Mouse (Mus musculus) neural tube, embryonic 12.5 days (tissue): ENCODE results near the gene Sin3b. TPM values are rescaled to one million over a fixed set of nuclear protein-coding genes. Genes with fewer than 3 reads are reported as not detected.
"Not testable (repeated sequence)": the region's sequence is repeated elsewhere in the genome, so short reads cannot be mapped to it uniquely, and the experiment has no call there.

Experiments used
- ATAC-seq: fragments of 200-750 bp; cut with Nextera tagmentation; 2 replicates; pipeline ENCODE4 v1.8.0; 2017; ENCODE audit warnings: low read depth, mild to moderate bottlenecking, moderate TSS enrichment, moderate library complexity; ENCODE audit not compliant: low FRiP score
- H3K27ac ChIP-seq: fragments of 300-500 bp; sonication (generic); 2 replicates; pipeline ENCODE4 v1.5.1; 2016
- H3K27me3 ChIP-seq: fragments of 300-500 bp; sonication (generic); replicated peaks from 2 replicates; pipeline ENCODE4 v1.6.1; 2016; ENCODE audit warnings: mild to moderate bottlenecking
- H3K36me3 ChIP-seq: fragments of 300-500 bp; sonication (generic); 2 replicates; pipeline ENCODE4 v1.6.1; 2016; ENCODE audit warnings: mild to moderate bottlenecking
- H3K4me1 ChIP-seq: fragments of 300-500 bp; sonication (generic); 2 replicates; pipeline ENCODE4 v1.6.1; 2016
- H3K4me2 ChIP-seq: fragments of 300-500 bp; sonication (generic); replicated peaks from 2 replicates; pipeline ENCODE4 v1.6.1; 2016; ENCODE audit warnings: mild to moderate bottlenecking
- H3K4me3 ChIP-seq: fragments of 300-500 bp; sonication (generic); 2 replicates; pipeline ENCODE4 v1.5.1; 2016
- H3K9ac ChIP-seq: fragments of 300-500 bp; sonication (generic); 2 replicates; pipeline ENCODE4 v1.6.1; 2016; ENCODE audit warnings: mild to moderate bottlenecking
- H3K9me3 ChIP-seq: fragments of 300-500 bp; sonication (generic); 2 replicates; pipeline ENCODE4 v1.6.1; 2016; ENCODE audit warnings: mild to moderate bottlenecking
- WGBS: fragments of 180-500 bp; shearing (Covaris S2); methylation state at CpG from one replicate; pipeline ENCODE4 v1.1.7; 2016; 5-methylcytosine and 5-hydroxymethylcytosine counted together
- polyA plus RNA-seq: library from polyadenylated mRNA; unstranded; fragments of >200 nt; fragmentation: Nextera tagmentation; extraction: Ambion mirVana; gene quantifications from 2 replicates; pipeline ENCODE4 v1.2.1, GENCODE M21; 2016

Sin3b gene
- polyA plus RNA-seq = 142 and 158 TPM in 2 replicates

DNA sequence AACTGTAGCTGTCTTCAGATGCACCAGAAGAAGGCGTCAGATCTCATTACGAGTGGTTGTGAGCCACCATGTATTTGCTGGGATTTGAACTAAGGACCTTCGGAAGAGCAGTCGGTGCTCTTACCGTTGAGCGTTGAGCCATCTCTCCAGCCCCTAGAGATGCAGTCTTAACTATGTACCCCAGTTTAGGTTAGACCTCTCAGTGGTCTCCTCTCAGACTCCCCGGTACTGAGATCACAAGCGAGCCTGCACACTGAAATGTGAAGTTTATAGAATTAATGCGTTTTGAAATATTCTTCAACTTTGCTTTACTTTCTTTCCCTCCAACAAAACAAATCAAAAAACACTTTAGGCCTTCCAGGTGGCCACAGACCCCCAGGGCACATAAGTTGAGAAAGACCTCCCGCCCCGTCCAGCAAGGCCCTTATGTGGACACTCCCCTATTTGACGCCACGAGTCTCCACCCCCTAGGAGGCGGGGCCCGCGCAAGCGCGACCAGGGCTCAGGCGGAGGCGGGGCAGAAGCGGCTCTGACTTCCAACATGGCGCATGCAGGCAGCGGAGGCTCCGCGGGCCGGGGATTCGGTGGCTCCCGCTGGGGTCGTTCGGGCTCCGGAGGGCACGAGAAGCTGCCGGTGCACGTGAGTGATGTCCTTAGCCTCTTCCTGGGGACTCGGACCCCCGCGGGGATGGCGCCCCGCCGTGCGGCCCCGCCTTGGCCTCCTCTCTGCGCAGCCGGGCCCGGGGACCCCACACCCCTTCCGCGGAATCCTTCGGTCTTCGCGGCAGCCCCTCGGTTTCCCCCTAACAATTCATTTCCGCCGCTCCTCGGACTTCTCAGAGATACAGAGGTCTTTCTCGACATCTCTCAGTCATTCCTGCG is at the start of gene Sin3b:
Sin3b (plus strand) TSS at position 517 of the 882 bp plus-strand sequence.
- H3K9ac ChIP-seq = peak within 1 kb of the TSS; percentile 95
- peaks cover 35% of the 10 kb centered on the region for H3K36me3 ChIP-seq
- H3K9me3 ChIP-seq = no peaks in the 10 kb centered on the region
- no peaks in the 10 kb centered on the region for H3K27me3 ChIP-seq
- peaks cover 10% of the 10 kb centered on the region for H3K4me1 ChIP-seq
- no peak within 1 kb of the TSS for H3K27ac ChIP-seq
- 14% methylated on average over 56 of the region's 56 CpGs for WGBS
- H3K4me2 ChIP-seq = peak within 1 kb of the TSS; percentile 96
- peak; percentile 99 for ATAC-seq
- H3K4me3 ChIP-seq = peak within 1 kb of the TSS; percentile 99

DNA sequence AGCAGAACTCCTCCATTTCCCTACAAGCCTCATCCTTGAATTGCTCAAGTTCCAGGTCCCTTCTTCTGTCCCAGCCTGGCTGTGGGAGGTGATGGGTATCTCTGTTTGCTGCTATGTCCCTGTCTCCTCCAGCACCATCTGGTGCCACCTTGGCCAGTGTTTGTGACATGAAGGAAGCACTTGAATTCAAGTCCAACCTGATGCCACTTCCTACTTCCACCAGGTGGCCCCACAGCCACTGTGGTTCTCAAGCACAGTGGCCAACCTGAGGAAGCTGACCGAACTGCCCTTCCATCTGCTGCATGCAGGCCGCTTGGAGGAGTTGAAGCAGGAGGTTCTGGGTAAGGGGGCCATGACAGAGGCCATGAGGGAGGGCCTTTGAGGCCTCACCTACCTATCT is 48.9 kb upstream of the Sin3b start:
- no peak for ATAC-seq

DNA sequence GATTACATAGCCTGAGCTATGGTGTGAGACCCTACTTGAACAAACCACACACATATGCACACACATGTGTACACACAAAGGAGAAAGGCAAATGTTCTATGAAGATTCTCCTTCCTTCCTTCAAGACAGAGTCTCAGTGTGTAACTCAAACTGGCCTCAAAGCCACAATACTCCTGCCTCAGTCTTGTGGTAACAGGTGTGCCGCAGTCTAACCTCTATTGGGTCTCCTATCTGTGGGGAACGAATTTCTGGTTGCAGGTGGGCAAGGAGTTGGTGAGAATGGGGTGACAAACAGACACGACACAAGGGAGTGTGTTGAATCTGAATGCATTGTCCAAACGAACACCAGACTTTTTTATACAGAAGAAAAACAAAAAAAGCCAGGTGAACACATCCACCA is 46.6 kb upstream of the Sin3b start:
- H3K9ac ChIP-seq = no peak overlapping the region
- WGBS = 64% methylated on average over 4 of the region's 4 CpGs
- no peaks in the 10 kb centered on the region for H3K9me3 ChIP-seq
- H3K4me3 ChIP-seq = no peak overlapping the region
- H3K27me3 ChIP-seq = no peaks in the 10 kb centered on the region
- no peak overlapping the region for H3K4me2 ChIP-seq
- ATAC-seq = no peak
- H3K4me1 ChIP-seq = no peaks in the 10 kb centered on the region
- H3K36me3 ChIP-seq = no peaks in the 10 kb centered on the region
- no peak overlapping the region for H3K27ac ChIP-seq

More for the DNA sequence above, 48.9 kb upstream of the Sin3b start:
- Histone ChIP-seq H3K27me3 (no peaks in the 10 kb centered on the region), H3K4me1 (no peaks in the 10 kb centered on the region), H3K9me3 (no peaks in the 10 kb centered on the region), H3K4me3 (no peak overlapping the region), H3K4me2 (no peak overlapping the region), H3K9ac (no peak overlapping the region), H3K36me3 (no peaks in the 10 kb centered on the region), H3K27ac (no peak overlapping the region)
- WGBS = 93% methylated on average over 2 of the region's 2 CpGs

DNA sequence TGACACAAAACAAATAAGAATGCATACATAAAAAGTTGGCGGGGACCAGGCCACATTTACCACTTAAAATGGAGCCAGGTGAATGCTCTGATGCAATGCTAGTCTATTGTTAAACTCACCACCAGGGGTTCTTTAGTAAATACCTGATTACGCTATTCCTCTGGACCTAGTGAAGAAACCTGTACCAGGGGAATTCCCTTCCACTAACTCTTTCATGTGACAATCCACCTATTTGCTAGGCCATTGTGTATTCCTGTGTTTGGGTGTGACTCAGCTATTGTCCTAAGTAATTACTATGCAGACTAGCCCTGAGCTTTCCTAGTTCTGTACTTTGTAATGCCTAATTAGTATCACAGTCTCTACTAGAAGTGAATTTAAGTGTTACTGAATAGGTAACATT is 46.2 kb upstream of the Sin3b start:
- H3K36me3 ChIP-seq, H3K4me1 ChIP-seq, H3K27ac ChIP-seq, H3K9ac ChIP-seq, ATAC-seq, H3K4me3 ChIP-seq, H3K4me2 ChIP-seq, H3K27me3 ChIP-seq, H3K9me3 ChIP-seq: not testable (repeated sequence)
- 57% methylated on average over 2 of the region's 2 CpGs for WGBS

DNA sequence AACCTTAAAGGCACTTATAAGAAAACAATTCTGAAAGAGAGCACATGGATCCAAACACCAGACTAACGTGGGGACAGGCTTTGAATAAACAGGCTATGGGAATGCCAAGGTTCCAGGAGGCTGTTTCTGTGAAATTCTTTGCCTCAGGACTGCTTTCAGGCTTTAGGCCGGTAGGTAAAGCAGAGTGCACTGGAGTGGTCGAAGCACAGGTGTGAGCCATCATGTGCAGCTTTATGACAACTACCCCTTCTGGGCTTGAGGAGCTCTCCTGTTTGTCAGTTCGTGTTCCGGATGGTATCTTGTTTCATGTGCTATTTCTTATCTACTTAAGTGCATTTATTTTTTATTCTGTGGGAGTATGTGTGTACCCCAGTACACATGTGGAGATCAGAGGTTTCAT is 45.8 kb upstream of the Sin3b start:
- H3K27ac ChIP-seq = no peak overlapping the region
- H3K9me3 ChIP-seq = no peaks in the 10 kb centered on the region
- no peak overlapping the region for H3K9ac ChIP-seq
- H3K36me3 ChIP-seq = no peaks in the 10 kb centered on the region
- H3K4me2 ChIP-seq = no peak overlapping the region
- no peaks in the 10 kb centered on the region for H3K27me3 ChIP-seq
- WGBS = 76% methylated on average over 5 of the region's 5 CpGs
- no peak for ATAC-seq
- no peaks in the 10 kb centered on the region for H3K4me1 ChIP-seq
- H3K4me3 ChIP-seq = no peak overlapping the region

DNA sequence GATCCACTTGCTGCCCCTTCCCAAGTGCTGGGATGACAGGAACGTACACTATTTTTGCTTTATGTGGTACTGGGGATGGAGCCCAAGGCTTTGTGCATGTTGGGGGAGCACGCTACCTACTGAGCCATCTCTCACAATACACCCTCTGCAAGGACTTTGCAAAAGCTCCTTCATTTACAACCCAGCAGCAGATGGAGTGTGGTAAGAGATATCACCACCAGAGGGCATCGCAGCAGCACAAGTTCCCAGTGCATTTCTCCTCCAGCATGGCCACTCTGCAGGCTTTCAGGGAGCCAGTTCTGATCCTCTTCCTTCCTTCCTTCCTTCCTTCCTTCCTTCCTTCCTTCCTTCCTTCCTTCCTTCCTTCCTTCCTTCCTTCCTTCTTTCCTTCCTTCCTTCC is 43.0 kb upstream of the Sin3b start:
- no peak overlapping the region for H3K9ac ChIP-seq
- H3K4me2 ChIP-seq = no peak overlapping the region
- no peaks in the 10 kb centered on the region for H3K4me1 ChIP-seq
- WGBS = 11% methylated on average over 3 of the region's 3 CpGs
- H3K4me3 ChIP-seq = no peak overlapping the region
- H3K27ac ChIP-seq = no peak overlapping the region
- no peaks in the 10 kb centered on the region for H3K27me3 ChIP-seq
- H3K9me3 ChIP-seq = no peaks in the 10 kb centered on the region
- ATAC-seq = peak; percentile 70; the same call in 1 of the 2 replicates
- no peaks in the 10 kb centered on the region for H3K36me3 ChIP-seq

DNA sequence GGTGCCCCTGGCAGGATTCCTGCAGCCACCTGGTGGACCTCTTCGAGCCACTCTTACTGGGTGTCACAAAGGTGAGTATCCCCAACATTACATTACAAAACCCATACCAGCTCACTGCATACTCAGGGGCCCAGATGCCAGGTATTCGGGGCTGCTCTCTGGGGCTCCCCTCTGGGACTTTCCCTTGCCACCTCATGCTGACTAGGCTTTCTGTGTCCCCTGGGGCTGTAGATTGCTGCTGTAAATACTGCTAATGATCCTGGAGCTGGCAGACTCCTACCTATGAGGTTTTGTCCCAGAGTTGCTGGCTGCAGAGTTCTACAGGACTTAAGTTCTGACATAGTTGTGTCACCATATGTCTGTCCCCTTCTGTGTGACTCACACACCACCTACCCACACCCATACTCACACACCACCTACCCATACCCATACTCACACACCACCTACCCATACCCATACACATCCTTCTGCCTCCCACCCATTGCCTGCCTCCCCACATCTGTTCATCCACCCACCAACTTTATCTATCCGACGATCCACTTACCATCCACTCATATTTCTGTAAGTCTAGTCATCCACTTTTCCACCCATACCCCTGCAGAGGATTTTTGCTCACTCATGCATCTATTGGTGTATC is 40.9 kb upstream of the Sin3b start:
- H3K9ac ChIP-seq = no peak overlapping the region
- no peaks in the 10 kb centered on the region for H3K36me3 ChIP-seq
- no peak for ATAC-seq
- H3K4me1 ChIP-seq = no peaks in the 10 kb centered on the region
- no peak overlapping the region for H3K27ac ChIP-seq
- 81% methylated on average over 4 of the region's 4 CpGs for WGBS
- no peak overlapping the region for H3K4me2 ChIP-seq
- no peaks in the 10 kb centered on the region for H3K27me3 ChIP-seq
- no peak overlapping the region for H3K4me3 ChIP-seq
- no peaks in the 10 kb centered on the region for H3K9me3 ChIP-seq

DNA sequence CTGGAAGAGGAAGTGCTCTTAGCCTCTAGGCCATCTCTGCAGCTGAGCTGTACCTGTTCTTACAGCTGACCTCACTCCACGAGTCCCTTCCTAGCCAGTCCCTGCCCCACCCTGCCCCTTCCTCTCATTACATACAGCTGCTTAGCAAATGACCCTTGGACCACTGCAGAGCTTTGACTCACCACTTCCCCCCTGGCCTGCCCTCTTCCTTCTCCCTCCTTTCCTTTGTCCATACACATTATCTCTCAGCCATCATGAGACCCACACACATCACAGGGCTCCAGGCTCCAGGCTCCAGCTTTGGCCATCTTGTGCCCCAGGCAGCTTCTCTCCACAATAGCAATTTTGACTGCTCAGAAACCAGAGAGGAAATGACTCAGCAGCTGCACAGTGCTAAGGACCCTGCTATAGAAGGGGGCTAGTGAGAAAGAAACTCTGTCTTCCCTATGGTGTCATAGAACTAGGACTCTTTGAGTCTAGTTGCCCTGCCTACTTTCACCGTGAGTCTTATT is 40.0 kb upstream of the Sin3b start:
- WGBS = 38% methylated on average over 2 of the region's 2 CpGs
- no peak overlapping the region for H3K9ac ChIP-seq
- no peaks in the 10 kb centered on the region for H3K36me3 ChIP-seq
- no peak overlapping the region for H3K4me2 ChIP-seq
- no peak for ATAC-seq
- no peaks in the 10 kb centered on the region for H3K27me3 ChIP-seq
- H3K9me3 ChIP-seq = no peaks in the 10 kb centered on the region
- H3K4me1 ChIP-seq = no peaks in the 10 kb centered on the region
- H3K4me3 ChIP-seq = no peak overlapping the region
- no peak overlapping the region for H3K27ac ChIP-seq

DNA sequence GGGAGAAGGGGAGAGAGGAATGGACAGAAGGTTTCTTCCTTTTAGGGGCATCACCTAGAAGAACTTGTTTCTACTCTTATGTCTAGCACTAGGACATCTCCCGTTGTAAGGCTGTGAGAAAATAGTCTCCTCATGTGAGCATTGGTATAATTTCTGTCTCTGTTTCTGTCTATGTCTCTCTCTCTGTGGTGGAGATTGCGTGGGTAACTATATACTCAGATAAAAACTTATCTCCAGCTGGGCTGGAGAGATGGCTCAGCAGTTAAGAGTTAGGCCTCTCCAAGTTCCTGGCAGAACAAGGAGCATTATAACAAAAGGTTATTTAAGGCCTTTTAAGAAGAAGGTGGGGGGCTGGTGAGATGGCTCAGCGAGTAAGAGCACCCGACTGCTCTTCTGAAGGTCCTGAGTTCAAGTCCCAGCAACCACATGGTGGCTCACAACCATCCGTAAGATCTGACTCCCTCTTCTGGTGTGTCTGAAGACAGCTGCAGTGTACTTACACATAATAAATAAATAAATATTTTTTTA is 39.4 kb upstream of the Sin3b start:
- H3K27ac ChIP-seq, ATAC-seq, H3K9ac ChIP-seq, H3K4me3 ChIP-seq, H3K4me1 ChIP-seq, H3K4me2 ChIP-seq, H3K27me3 ChIP-seq, H3K9me3 ChIP-seq, H3K36me3 ChIP-seq: not testable (repeated sequence)
- WGBS = 89% methylated on average over 5 of the region's 5 CpGs

DNA sequence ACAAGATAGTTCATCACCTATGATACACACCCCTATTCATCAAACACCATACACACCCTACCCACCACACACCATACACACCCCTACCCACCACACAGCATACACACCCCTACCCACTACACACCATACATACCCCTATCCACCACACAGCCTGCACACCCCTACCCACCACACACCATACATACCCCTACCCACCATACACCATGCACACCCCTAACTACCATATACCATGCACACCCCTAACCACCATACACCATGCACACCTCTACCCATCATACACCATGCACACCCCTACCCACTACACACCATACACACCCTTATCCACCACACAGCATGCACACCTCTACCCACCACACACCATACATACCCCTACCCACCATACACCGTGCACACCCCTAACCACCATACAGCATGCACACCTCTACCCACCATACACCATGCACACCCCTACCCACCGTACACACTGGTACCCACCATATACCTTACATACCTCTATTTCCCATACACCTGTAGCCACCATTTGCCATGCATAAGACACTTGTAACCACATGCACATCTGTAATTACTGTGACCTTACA is 24.6 kb upstream of the Sin3b start:
- no peak overlapping the region for H3K9ac ChIP-seq
- no peak overlapping the region for H3K27ac ChIP-seq
- H3K4me1 ChIP-seq = no peaks in the 10 kb centered on the region
- H3K4me3 ChIP-seq = no peak overlapping the region
- no peaks in the 10 kb centered on the region for H3K36me3 ChIP-seq
- WGBS = 94% methylated on average over 2 of the region's 2 CpGs
- ATAC-seq = 0 out of 2 replicates have a peak, but pooled peaks have one; percentile 38
- no peaks in the 10 kb centered on the region for H3K27me3 ChIP-seq
- H3K4me2 ChIP-seq = no peak overlapping the region
- H3K9me3 ChIP-seq = no peaks in the 10 kb centered on the region

DNA sequence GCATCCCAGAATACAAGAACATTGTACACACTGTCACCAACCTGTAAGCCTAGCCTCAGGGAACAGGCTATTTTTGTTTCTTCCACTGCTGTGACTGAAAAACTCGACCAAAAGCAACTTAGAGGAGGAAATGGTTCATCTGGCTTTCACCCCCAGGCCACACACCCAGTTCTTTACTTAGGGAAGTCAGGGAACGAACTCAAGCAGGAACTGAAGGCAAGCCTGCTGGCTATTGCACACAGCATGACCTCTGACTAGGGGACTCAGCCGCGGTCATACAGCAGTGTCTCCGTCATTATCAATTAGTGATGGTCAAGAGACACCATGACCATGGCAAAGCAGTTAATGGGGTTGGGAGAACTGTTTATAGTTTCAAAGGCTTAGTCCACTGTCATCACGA is 10.5 kb upstream of the Sin3b start:
- 30% methylated on average over 6 of the region's 6 CpGs for WGBS
- Histone ChIP-seq H3K36me3 (no peaks in the 10 kb centered on the region), H3K4me2 (no peak overlapping the region), H3K4me1 (no peaks in the 10 kb centered on the region), H3K27me3 (no peaks in the 10 kb centered on the region), H3K9ac (no peak overlapping the region), H3K4me3 (no peak overlapping the region), H3K9me3 (no peaks in the 10 kb centered on the region), H3K27ac (no peak overlapping the region)
- ATAC-seq = no peak

DNA sequence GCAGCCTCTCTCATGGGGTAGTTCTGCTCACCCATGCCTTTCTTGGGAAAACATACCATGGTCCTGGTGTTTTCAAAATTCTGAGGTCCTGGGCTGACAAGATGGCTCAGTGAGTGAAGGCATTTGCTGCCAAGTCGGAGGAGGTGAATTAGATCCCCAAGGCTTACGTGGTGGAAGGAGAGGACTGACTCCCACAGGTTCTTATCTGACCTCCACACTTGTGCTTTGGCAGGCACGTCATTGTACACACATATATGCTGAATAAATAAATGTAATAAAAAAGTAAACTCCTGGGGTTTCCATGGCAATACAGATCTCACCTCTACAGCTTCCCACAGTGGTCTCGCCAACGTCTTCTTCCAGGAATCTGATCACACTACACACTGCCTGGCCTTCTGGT is 6.5 kb upstream of the Sin3b start:
- Histone ChIP-seq H3K4me2 (no peak overlapping the region), H3K9ac (no peak overlapping the region), H3K9me3 (no peaks in the 10 kb centered on the region), H3K27ac (no peak overlapping the region), H3K27me3 (no peaks in the 10 kb centered on the region), H3K4me3 (no peak overlapping the region), H3K36me3 (no peaks in the 10 kb centered on the region), H3K4me1 (no peaks in the 10 kb centered on the region)
- 82% methylated on average over 5 of the region's 5 CpGs for WGBS
- ATAC-seq = no peak
